Mouse (Mus musculus) CD4-positive naive resting alpha-beta T cell, adult 76 days (primary cell): ENCODE results near the gene Vmn1r69. TPM values are rescaled to one million over a fixed set of nuclear protein-coding genes. Genes with fewer than 3 reads are reported as not detected.

Experiments used
- total RNA-seq: library from RNA; stranded (reverse); gene quantifications from one replicate; pipeline ENCODE4 v1.2.4, GENCODE M21; 2023

Vmn1r69 gene
- not detected for total RNA-seq

GRCm38 (mm10) chr7:10613559-10613958, at the start of gene Vmn1r69:
Gene Vmn1r69, minus strand, starts transcription at chr7:10613659.

GRCm38 (mm10) chr7:10631232-10631631, 17.8 kb upstream of the Vmn1r69 start, which contains the start of gene Vmn1r70:
Gene Vmn1r70, plus strand, starts transcription at chr7:10631532.

GRCm38 (mm10) chr7:10558385-10558784, 55.1 kb downstream of the Vmn1r69 start, which contains the start of gene Vmn1r68:
Gene Vmn1r68, minus strand, starts transcription at chr7:10558485.

Other genes starting within 250 kb of the Vmn1r69 start
- gene Vmn1r67, start 170.3 kb downstream of the Vmn1r69 start, total RNA-seq: not detected
- gene Zik1, start 118.3 kb downstream of the Vmn1r69 start, total RNA-seq: 0.64 TPM
- not detected for gene Vmn1r68, start 55.2 kb downstream of the Vmn1r69 start, total RNA-seq
- gene Vmn1r70, start 17.9 kb upstream of the Vmn1r69 start, total RNA-seq: not detected
- not detected for gene Nlrp4b, start 74.1 kb upstream of the Vmn1r69 start, total RNA-seq
- not detected for gene Vmn1r71, start 140.7 kb upstream of the Vmn1r69 start, total RNA-seq